Mouse (Mus musculus) G1E (cell line): Measurements from ENCODE around the gene Klhl29. TPM values are rescaled to one million over a fixed set of nuclear protein-coding genes. Genes with fewer than 3 reads are reported as not detected.

ENCODE experiments used
- ATAC-seq: 2 replicates; pipeline ENCODE4 v1.8.0; 2016; ENCODE audit warnings: mild to moderate bottlenecking; ENCODE audit not compliant: insufficient number of reproducible peaks, poor library complexity, low FRiP score, severe bottlenecking; ENCODE audit errors: extremely low read depth
- DNase-seq: peaks from one replicate; pipeline ENCODE4 v3.0.0; 2012; ENCODE audit warnings: low spot score
- H3K27me3 ChIP-seq: 2 replicates; pipeline ENCODE4 v1.6.1; 2012; ENCODE audit warnings: mild to moderate bottlenecking, low read length, inconsistent platforms; ENCODE audit not compliant: insufficient read depth
- H3K36me3 ChIP-seq: replicated peaks from 2 replicates; pipeline ENCODE3; 2012; ENCODE audit warnings: mild to moderate bottlenecking, inconsistent platforms
- H3K4me1 ChIP-seq: 2 replicates; pipeline ENCODE4 v1.6.1; 2012; ENCODE audit warnings: low read depth, low read length, inconsistent platforms, mixed read lengths; ENCODE audit not compliant: insufficient read depth
- H3K4me3 ChIP-seq: 2 replicates; pipeline ENCODE4 v1.5.1; 2012; ENCODE audit warnings: low read depth, mild to moderate bottlenecking, inconsistent platforms, low read length, moderate library complexity, mixed read lengths
- H3K9me3 ChIP-seq: replicated peaks from 2 replicates; pipeline ENCODE4 v1.6.1; 2012; ENCODE audit warnings: inconsistent platforms
- CTCF ChIP-seq: IDR thresholded peaks from 2 replicates; pipeline ENCODE4 v1.5.1; 2012; ENCODE audit warnings: low read depth, low read length, inconsistent platforms, mixed read lengths
- GATA1 ChIP-seq: IDR thresholded peaks from 2 replicates; pipeline ENCODE4 v1.6.1; 2012; ENCODE audit warnings: borderline replicate concordance, low read length, inconsistent platforms, mixed read lengths
- GATA2 ChIP-seq: IDR thresholded peaks from 2 replicates; pipeline ENCODE4 v1.6.1; 2012; ENCODE audit warnings: low read depth, low read length, inconsistent platforms, borderline replicate concordance
- POLR2AphosphoS5 ChIP-seq: IDR thresholded peaks from 2 replicates; pipeline ENCODE4 v1.6.1; 2012; ENCODE audit warnings: low read depth, low read length, inconsistent platforms; ENCODE audit not compliant: insufficient replicate concordance
- TAL1 ChIP-seq: conservative IDR thresholded peaks from 2 replicates; pipeline ENCODE4 v1.6.1; 2012; ENCODE audit warnings: low read depth, low read length, inconsistent platforms, mixed read lengths
- polyA plus RNA-seq: library from polyadenylated mRNA; stranded (reverse); fragments of >175 nt; gene quantifications from 2 replicates; pipeline ENCODE4 v1.2.3, GENCODE M21; 2012
- total RNA-seq, 2 experiments: library from RNA; stranded (forward) in 1 of 2; stranded (reverse) in 1 of 2; fragments of 200-1000 nt in 1 of 2; fragments of >200 nt in 1 of 2; fragmentation: Nextera tagmentation in 1 of 2; gene quantifications; 2 replicates each; pipeline ENCODE4 v1.2.3; 2014 to 2017

The Klhl29 gene
- total and polyA plus RNA-seq, 3 experiments, result 0.05 TPM; not detected in 2

- Histone ChIP-seq H3K9me3 (peaks cover 49% of the 10 kb centered on the region), H3K36me3 (no peaks in the 10 kb centered on the region), H3K4me3 (no peak overlapping the region), H3K27me3 (no peaks in the 10 kb centered on the region), H3K4me1 (no peaks in the 10 kb centered on the region)
- DNase-seq, result no peak
- no peak for ATAC-seq
- no peak for TF ChIP-seq CTCF
- no peak for TF ChIP-seq TAL1
- no peak for TF ChIP-seq POLR2AphosphoS5
- TF ChIP-seq GATA2, result no peak
- TF ChIP-seq GATA1, result no peak
Measured at GRCm38 (mm10) chr12:5185603-5186002, 189.9 kb downstream of the Klhl29 start.

GRCm38 (mm10) chr12:5182586-5182985 is 192.9 kb downstream of the Klhl29 start:
- H3K9me3 ChIP-seq, result peaks cover 38% of the 10 kb centered on the region
- DNase-seq (no peak), ATAC-seq (no peak)
- no peaks in the 10 kb centered on the region for H3K36me3 ChIP-seq
- H3K27me3 ChIP-seq, result no peaks in the 10 kb centered on the region
- no peaks in the 10 kb centered on the region for H3K4me1 ChIP-seq
- no peak overlapping the region for H3K4me3 ChIP-seq
- TF ChIP-seq POLR2AphosphoS5, result no peak
- TF ChIP-seq GATA1, result no peak
- TF ChIP-seq TAL1, result no peak
- TF ChIP-seq CTCF, result no peak
- TF ChIP-seq GATA2, result no peak

- Histone ChIP-seq H3K4me3 (no peak overlapping the region), H3K36me3 (no peaks in the 10 kb centered on the region), H3K27me3 (no peaks in the 10 kb centered on the region), H3K9me3 (peaks cover 36% of the 10 kb centered on the region), H3K4me1 (no peaks in the 10 kb centered on the region)
- DNase-seq, result no peak
- TF ChIP-seq CTCF (no peak), GATA1 (no peak), POLR2AphosphoS5 (no peak), TAL1 (no peak), GATA2 (no peak)
- no peak for ATAC-seq
Measured at GRCm38 (mm10) chr12:5182165-5182564, 193.3 kb downstream of the Klhl29 start.

GRCm38 (mm10) chr12:5176716-5177341 is 198.7 kb downstream of the Klhl29 start:
- H3K4me1 ChIP-seq, result no peaks in the 10 kb centered on the region
- ATAC-seq, result no peak
- peaks cover 47% of the 10 kb centered on the region for H3K9me3 ChIP-seq
- H3K36me3 ChIP-seq, result no peaks in the 10 kb centered on the region
- no peak overlapping the region for H3K4me3 ChIP-seq
- no peak for DNase-seq
- TF ChIP-seq GATA1 (no peak), CTCF (no peak), TAL1 (no peak), GATA2 (no peak), POLR2AphosphoS5 (no peak)
- no peaks in the 10 kb centered on the region for H3K27me3 ChIP-seq

GRCm38 (mm10) chr12:5166141-5166540 is 209.3 kb downstream of the Klhl29 start:
- no peak for TF ChIP-seq TAL1
- no peak for TF ChIP-seq POLR2AphosphoS5
- no peak for TF ChIP-seq CTCF
- TF ChIP-seq GATA2, result no peak
- TF ChIP-seq GATA1, result no peak
- Histone ChIP-seq H3K4me1 (no peaks in the 10 kb centered on the region), H3K27me3 (no peaks in the 10 kb centered on the region), H3K36me3 (no peaks in the 10 kb centered on the region), H3K9me3 (peaks cover 30% of the 10 kb centered on the region), H3K4me3 (no peak overlapping the region)
- ATAC-seq, result no peak
- no peak for DNase-seq

- Histone ChIP-seq H3K4me1 (no peaks in the 10 kb centered on the region), H3K9me3 (peaks cover 33% of the 10 kb centered on the region), H3K4me3 (no peak overlapping the region), H3K27me3 (no peaks in the 10 kb centered on the region), H3K36me3 (no peaks in the 10 kb centered on the region)
- ATAC-seq (no peak), DNase-seq (no peak)
- no peak for TF ChIP-seq GATA1
- TF ChIP-seq POLR2AphosphoS5, result no peak
- no peak for TF ChIP-seq GATA2
- no peak for TF ChIP-seq TAL1
- no peak for TF ChIP-seq CTCF
Measured at GRCm38 (mm10) chr12:5165411-5165810, 210.1 kb downstream of the Klhl29 start.

- ATAC-seq (no peak), DNase-seq (no peak)
- no peak for TF ChIP-seq TAL1
- no peak for TF ChIP-seq GATA1
- no peak for TF ChIP-seq GATA2
- Histone ChIP-seq H3K9me3 (peaks cover 49% of the 10 kb centered on the region), H3K4me1 (no peaks in the 10 kb centered on the region), H3K4me3 (no peak overlapping the region), H3K27me3 (no peaks in the 10 kb centered on the region), H3K36me3 (no peaks in the 10 kb centered on the region)
Measured at GRCm38 (mm10) chr12:5162672-5163071, 212.8 kb downstream of the Klhl29 start.
